Mouse (Mus musculus) intestine, postnatal 0 days (tissue): ENCODE data around the gene Card19. TPM values are rescaled to one million over a fixed set of nuclear protein-coding genes. Genes with fewer than 3 reads are reported as not detected.
A peak's percentile ranks its signal among the peaks of the same experiment; 100 is the strongest.

Experiments
- ATAC-seq: fragments of 200-750 bp; cut with Nextera tagmentation; 2 replicates; pipeline ENCODE4 v1.8.0; 2017; ENCODE audit warnings: mild to moderate bottlenecking, moderate TSS enrichment, moderate library complexity
- H3K27ac ChIP-seq: fragments of 300-500 bp; sonication (generic); 2 replicates; pipeline ENCODE4 v1.5.1; 2014; ENCODE audit warnings: mild to moderate bottlenecking, low read depth, low read length, moderate library complexity
- H3K27me3 ChIP-seq: fragments of 300-500 bp; sonication (generic); replicated peaks from 2 replicates; pipeline ENCODE4 v1.6.1; 2014; ENCODE audit warnings: low read length, mixed read lengths; ENCODE audit not compliant: control insufficient read depth, insufficient read depth
- H3K36me3 ChIP-seq: fragments of 300-500 bp; sonication (generic); 2 replicates; pipeline ENCODE4 v1.6.1; 2014; ENCODE audit warnings: mild to moderate bottlenecking, moderate library complexity; ENCODE audit not compliant: control insufficient read depth, insufficient read depth
- H3K4me1 ChIP-seq: fragments of 300-500 bp; sonication (generic); replicated peaks from 2 replicates; pipeline ENCODE4 v1.6.1; 2014; ENCODE audit warnings: antibody characterized with exemption, low read length, mixed read lengths; ENCODE audit not compliant: control insufficient read depth, insufficient read depth
- H3K4me2 ChIP-seq: fragments of 300-500 bp; sonication (generic); replicated peaks from 2 replicates; pipeline ENCODE4 v1.6.1; 2014; ENCODE audit warnings: low read depth, mild to moderate bottlenecking, moderate library complexity
- H3K4me3 ChIP-seq: fragments of 300-500 bp; sonication (generic); 2 replicates; pipeline ENCODE4 v1.5.1; 2014; ENCODE audit warnings: low read depth, low read length
- H3K9ac ChIP-seq: fragments of 300-500 bp; sonication (generic); 2 replicates; pipeline ENCODE4 v1.6.1; 2014; ENCODE audit warnings: mild to moderate bottlenecking, low read depth, low read length
- H3K9me3 ChIP-seq: fragments of 300-500 bp; sonication (generic); 2 replicates; pipeline ENCODE4 v1.6.1; 2016; ENCODE audit warnings: mixed run types; ENCODE audit not compliant: control insufficient read depth
- CTCF ChIP-seq: sonication (generic); IDR thresholded peaks from 2 replicates; pipeline ENCODE4 v1.5.1; 2016; ENCODE audit warnings: low read depth, mild to moderate bottlenecking, control low read depth, antibody characterized with exemption, moderate library complexity
- WGBS: fragments of 180-500 bp; shearing (Covaris S2); extraction: QIAGEN DNeasy Blood & Tissue Kit; methylation state at CpG from one replicate; pipeline ENCODE4 v1.1.7; 2014; 5-methylcytosine and 5-hydroxymethylcytosine counted together
- polyA plus RNA-seq: library from polyadenylated mRNA; unstranded; fragments of >200 nt; fragmentation: Nextera tagmentation; extraction: Ambion mirVana; gene quantifications from 2 replicates; pipeline ENCODE4 v1.2.1, GENCODE M21; 2015

Card19 gene
- polyA plus RNA-seq, 1 experiment from 2014 or later = 117 TPM

DNA sequence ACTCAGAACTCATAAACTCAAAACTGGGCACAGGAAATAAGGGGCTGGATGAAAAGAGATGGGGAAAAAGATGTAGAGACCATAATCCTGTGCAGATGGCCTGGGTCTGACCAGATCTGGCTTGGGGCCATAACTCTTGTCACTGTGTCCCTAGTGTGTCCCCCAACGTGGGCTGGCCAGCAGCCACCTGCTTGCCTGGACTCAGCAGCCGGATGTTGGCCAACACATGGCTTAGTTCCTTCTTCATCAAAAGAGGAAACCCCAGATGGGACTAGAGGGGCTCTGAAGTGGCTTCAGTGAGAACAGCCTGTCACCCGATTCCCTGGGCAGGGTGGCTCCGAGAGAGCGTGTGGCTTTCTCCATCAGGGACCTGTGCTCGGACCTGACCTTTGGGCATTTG lies 19.1 kb downstream of the Card19 start:
- no peak for ATAC-seq
- H3K36me3 ChIP-seq = peaks cover 35% of the 10 kb centered on the region
- WGBS = 71% methylated on average over 6 of the region's 6 CpGs
- no peak overlapping the region for H3K4me2 ChIP-seq
- no peak for TF ChIP-seq CTCF
- H3K27ac ChIP-seq = no peak overlapping the region
- H3K4me1 ChIP-seq = no peaks in the 10 kb centered on the region; the same call in 1 of the 2 replicates
- no peak overlapping the region for H3K4me3 ChIP-seq
- no peak overlapping the region for H3K9ac ChIP-seq
- no peaks in the 10 kb centered on the region for H3K9me3 ChIP-seq
- no peaks in the 10 kb centered on the region for H3K27me3 ChIP-seq

DNA sequence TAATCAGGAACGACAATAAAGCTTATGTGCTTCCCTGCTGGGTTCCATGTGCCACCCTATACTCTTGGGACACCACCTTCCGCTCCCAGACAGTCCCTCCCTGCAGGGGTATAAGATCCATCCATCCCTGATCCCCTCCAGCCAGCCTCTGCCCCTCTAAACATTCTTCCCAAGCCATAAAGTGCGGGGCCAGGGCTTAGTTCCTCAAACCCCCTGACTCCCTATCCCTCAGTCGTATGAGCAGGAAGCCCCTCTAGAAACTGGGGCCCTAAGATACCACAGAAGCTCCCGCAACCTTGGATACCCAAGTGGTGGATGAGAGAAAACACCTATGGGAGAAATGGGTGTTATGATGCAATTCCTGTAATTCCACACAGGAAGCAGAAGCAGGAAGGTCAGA lies 19.6 kb downstream of the Card19 start:
- TF ChIP-seq CTCF = no peak
- no peak for ATAC-seq

DNA sequence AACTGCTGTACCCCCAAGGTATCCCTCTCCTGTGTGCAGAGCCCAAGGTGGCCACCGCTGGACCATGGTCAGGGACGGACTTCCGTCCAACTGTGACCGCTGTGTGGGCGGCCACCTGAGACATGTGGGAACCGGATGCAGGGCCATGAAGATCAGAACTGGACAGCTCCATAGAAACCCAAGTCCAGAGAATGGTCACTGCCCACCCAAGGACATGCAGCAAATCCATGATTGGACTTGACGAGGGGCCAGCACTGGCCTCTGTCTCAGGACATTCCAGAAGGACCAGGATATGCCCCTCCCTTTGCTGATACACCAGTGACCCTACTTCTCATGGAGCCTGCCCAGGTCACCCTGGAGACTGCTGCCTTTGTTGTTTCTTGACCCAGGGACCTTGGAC lies 20.2 kb downstream of the Card19 start:
- ATAC-seq = no peak
- no peak overlapping the region for H3K27ac ChIP-seq
- no peaks in the 10 kb centered on the region for H3K27me3 ChIP-seq
- 87% methylated on average over 7 of the region's 7 CpGs for WGBS
- TF ChIP-seq CTCF = no peak
- H3K36me3 ChIP-seq = peaks cover 35% of the 10 kb centered on the region
- H3K4me2 ChIP-seq = no peak overlapping the region
- no peak overlapping the region for H3K9ac ChIP-seq
- H3K4me3 ChIP-seq = no peak overlapping the region
- no peaks in the 10 kb centered on the region for H3K9me3 ChIP-seq
- H3K4me1 ChIP-seq = peaks cover 2% of the 10 kb centered on the region; the same call in 1 of the 2 replicates

More for the DNA sequence above, 19.6 kb downstream of the Card19 start:
- no peaks in the 10 kb centered on the region; the same call in 1 of the 2 replicates for H3K4me1 ChIP-seq
- no peaks in the 10 kb centered on the region for H3K9me3 ChIP-seq
- WGBS = 74% methylated on average over 5 of the region's 5 CpGs
- H3K27me3 ChIP-seq = no peaks in the 10 kb centered on the region
- H3K4me3 ChIP-seq = no peak overlapping the region
- H3K9ac ChIP-seq = no peak overlapping the region
- peaks cover 35% of the 10 kb centered on the region for H3K36me3 ChIP-seq
- no peak overlapping the region for H3K4me2 ChIP-seq
- no peak overlapping the region for H3K27ac ChIP-seq

DNA sequence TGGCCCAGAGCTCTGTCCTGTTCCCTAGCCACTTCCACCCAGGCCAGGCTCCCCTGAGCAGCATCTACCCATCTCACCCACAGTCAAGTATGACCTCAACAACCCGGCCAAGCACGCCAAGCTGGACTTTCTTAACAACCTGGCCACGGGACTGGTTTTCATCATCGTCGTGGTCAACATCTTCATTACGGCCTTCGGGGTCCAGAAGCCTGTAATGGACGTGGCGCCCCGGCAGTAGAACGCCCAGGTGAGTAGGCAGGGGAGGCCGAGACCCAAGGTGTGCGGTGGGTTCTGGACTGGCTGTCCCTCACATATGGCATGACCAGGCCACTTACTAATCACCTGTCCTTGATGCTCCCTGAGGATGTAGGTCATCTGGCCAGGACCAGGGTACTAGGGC lies 21.0 kb downstream of the Card19 start:
- no peak overlapping the region for H3K27ac ChIP-seq
- no peaks in the 10 kb centered on the region for H3K27me3 ChIP-seq
- TF ChIP-seq CTCF = no peak
- WGBS = 94% methylated on average over 13 of the region's 13 CpGs
- no peak for ATAC-seq
- no peak overlapping the region for H3K4me3 ChIP-seq
- H3K9ac ChIP-seq = no peak overlapping the region
- peaks cover 35% of the 10 kb centered on the region for H3K36me3 ChIP-seq
- H3K4me2 ChIP-seq = no peak overlapping the region
- H3K9me3 ChIP-seq = no peaks in the 10 kb centered on the region
- peaks cover 9% of the 10 kb centered on the region; the same call in 1 of the 2 replicates for H3K4me1 ChIP-seq

DNA sequence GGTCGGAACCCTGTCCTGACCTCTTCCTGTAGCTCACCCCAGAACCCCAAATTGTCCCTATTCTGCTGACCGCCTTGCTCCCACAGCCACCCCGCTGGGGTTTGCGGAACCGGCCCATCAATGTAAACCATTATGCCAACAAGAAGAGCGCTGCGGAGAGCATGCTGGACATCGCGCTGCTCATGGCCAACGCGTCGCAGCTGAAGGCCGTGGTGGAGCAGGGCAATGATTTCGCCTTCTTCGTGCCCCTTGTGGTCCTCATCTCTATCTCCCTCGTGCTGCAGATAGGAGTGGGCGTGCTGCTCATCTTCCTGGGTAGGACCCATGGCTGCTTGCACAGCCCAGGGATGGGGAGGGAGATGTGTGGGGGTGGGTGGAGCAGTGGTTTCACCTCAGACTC lies 22.2 kb downstream of the Card19 start:
- H3K4me2 ChIP-seq = no peak overlapping the region
- no peak overlapping the region for H3K4me3 ChIP-seq
- H3K9ac ChIP-seq = no peak overlapping the region
- H3K36me3 ChIP-seq = peaks cover 35% of the 10 kb centered on the region
- no peaks in the 10 kb centered on the region for H3K27me3 ChIP-seq
- TF ChIP-seq CTCF = no peak
- H3K9me3 ChIP-seq = no peaks in the 10 kb centered on the region
- WGBS = 94% methylated on average over 17 of the region's 17 CpGs
- peaks cover 15% of the 10 kb centered on the region; the same call in 1 of the 2 replicates for H3K4me1 ChIP-seq
- no peak for ATAC-seq
- H3K27ac ChIP-seq = no peak overlapping the region

DNA sequence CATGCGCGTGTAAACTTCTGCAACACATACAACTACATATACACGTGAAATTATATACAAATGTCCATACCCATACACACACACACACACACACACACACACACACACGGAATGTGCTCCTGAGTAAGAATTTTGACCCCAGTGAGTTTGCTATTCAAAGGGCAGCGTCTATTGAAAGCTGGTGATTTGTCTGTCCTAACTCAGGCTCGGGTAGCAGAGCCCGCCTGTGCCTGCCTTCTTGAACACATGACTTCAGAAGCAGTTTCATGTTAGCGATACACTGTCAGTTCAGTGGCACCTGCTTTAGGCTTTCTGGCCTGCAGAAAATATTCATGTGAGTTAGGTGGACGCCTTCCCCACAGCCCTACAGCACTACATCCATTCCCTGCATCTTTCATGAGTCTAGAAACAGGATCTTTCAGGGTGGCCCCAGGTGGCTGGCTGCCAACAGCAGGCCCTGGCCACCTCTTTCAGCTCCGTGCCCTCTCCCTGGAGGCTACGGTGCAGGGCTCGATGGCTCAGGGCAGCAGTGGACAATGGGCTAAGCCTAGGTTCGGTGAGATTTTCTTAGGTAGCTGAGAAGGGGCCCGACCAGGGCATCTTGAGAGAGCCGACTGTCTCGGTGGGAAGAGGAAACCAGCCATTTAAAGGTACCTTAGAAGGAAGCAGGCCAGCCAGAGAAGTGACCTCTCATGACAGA lies 23.5 kb downstream of the Card19 start:
- ATAC-seq = no peak
- 77% methylated on average over 16 of the region's 16 CpGs for WGBS
- H3K9ac ChIP-seq = no peak overlapping the region
- no peaks in the 10 kb centered on the region for H3K9me3 ChIP-seq
- H3K4me3 ChIP-seq = no peak overlapping the region
- H3K4me1 ChIP-seq = peaks cover 15% of the 10 kb centered on the region
- TF ChIP-seq CTCF = no peak
- peak overlapping the region; percentile 98; the same call in 1 of the 2 replicates for H3K27ac ChIP-seq
- peaks cover 35% of the 10 kb centered on the region for H3K36me3 ChIP-seq
- no peak overlapping the region for H3K4me2 ChIP-seq
- H3K27me3 ChIP-seq = no peaks in the 10 kb centered on the region
